Mouse (Mus musculus) bone marrow macrophage, adult 2 months (primary cell): ENCODE results near the gene Fbxl2.

Experiments used
- CTCF ChIP-seq: IDR thresholded peaks from 2 replicates; pipeline ENCODE4 v1.5.1; 2012; ENCODE audit warnings: low read depth, mild to moderate bottlenecking, low read length, moderate library complexity
- POLR2A ChIP-seq: IDR thresholded peaks from 2 replicates; pipeline ENCODE4 v1.6.1; 2012; ENCODE audit warnings: mild to moderate bottlenecking, low read depth, low read length, borderline replicate concordance

GRCm38 (mm10) chr9:114025846-114026245, 20.1 kb downstream of the Fbxl2 start:
- TF ChIP-seq CTCF (no peak), POLR2A (no peak)
